Mouse (Mus musculus): ENCODE measurements around the gene Rab24.

Rab24 gene

DNA sequence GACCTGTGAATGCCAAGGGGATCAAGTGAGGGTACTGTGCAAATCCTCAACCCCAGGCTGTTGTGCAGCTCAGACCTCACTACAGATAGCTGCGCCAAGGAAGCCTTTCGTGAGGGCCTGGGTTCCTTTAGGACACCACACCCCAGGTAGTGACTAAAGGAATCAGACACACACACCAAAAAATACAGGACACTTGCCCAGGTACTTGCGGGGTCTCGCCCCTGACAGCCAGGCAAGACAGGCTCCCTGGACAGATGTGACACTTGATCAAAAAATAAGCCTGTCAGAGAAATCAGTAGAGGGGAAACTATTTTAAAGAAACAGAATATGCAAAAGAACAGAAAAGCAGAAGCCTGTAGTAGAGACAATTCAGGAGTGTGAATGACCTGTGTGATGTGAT is 6.9 kb upstream of the Rab24 start:
- no peak for DNase-seq

DNA sequence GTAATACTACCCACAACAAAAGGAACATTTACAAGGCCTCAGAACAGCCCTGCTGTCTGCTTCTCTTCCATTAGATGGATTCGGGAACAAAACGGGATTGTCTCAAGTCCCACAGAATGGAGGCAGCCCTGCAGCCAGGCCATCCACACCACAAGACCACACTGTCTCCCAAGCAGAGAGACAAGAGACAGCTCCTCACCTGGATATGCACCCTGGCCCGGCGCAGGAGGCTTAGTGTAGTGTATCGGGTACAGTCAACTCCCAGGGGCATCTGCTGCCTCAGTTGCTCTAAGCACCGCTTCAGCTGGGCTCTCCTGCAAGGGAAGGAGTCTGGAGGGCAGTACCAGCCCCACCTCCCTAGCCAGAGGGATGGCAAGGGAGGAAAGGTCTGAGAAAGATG is 6.4 kb upstream of the Rab24 start:
- DNase-seq, result no peak

DNA sequence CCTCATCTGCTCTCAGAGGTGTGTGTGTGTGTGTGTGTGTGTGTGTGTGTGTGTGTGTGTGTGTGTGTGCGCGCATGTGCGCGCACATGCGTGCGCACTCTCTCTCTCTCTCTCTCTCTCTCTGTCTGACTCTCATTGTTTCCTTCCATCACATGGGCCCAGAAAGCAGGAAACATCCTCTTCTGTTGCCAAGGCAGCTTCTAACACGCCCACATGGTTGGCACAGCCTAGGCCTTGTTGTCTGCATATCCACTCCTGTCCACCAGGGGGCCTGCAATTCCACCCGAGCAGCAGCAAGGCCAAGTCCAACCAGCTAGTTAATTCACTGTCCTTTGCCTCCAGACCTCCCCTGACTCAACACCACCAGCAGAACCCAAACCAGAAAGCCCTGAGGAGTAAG is 5.9 kb upstream of the Rab24 start:
- peak; percentile 83 to 91 for DNase-seq

DNA sequence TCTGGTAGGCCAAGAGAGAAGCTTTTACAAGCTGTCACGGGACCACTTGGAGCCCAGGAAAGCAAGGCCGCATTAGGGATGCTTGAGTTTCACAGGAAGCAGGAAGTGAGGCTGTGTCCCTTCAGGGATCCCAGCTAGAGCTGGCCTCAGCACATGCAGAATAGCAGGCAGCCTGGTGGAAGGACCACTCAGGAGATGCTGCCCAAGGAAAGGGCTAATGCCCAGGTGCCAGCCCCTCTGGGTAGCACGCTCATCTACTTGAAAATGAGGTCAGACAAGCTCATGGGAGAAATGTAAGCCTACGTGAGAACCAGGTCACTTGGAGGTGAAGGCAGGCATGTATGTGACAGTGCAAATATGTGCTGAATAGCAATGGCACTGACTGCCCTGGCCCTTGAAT is 5.4 kb upstream of the Rab24 start:
- DNase-seq, result no peak

DNA sequence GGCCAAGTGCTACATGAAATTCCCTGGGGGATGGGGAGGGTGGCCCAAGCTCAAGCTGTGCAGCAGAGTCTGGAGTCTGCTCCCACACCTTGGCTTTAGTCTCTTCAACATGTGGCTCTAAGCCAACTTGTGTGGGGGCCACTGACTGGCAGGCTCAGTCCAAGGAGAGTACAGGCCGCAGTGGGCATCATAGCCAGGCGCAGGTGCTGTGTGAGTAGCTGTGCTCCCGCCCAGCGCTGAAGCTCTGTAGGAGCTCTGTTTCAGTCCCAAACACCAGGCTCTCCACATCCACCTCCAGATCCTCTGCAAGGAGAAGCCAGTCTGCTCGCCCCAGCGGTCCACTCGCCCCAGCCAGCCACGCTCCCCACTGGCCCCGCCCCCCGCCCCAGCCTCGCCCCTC is 3.9 kb upstream of the Rab24 start:
- no peak for DNase-seq

DNA sequence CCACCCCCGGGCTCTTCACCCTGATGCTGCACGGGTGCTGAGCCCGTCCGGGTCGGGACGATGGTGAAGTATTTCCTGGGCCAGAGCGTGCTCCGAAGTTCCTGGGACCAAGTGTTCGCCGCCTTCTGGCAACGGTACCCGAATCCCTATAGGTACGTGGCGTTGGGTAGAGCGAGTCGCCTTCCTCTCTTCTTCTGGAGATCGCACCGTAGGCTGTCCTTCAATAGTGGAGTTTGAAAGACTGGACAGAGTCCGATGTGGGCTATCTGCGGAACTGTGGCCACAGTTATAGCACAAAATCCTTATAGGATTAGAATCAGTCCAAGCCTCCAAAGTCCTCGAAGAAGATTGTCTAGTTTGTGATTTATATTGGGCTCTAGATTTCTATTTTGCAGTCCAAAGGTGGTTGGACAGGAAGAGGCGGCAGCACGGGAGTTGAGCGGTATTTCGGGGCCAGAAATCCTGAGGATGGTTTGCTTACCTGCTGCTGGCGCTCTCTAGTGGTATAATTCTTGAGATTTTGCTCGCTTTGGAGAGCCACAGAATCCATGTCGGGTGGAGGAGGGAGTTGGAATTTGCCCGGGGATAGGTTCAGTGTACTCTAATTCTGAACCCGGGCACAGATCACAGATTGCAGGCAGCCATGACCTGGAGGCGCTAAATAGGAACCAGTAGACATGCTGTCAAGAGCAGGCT is 532 bp upstream of the Rab24 start:
- peak; percentile 83 to 88 for DNase-seq

DNA sequence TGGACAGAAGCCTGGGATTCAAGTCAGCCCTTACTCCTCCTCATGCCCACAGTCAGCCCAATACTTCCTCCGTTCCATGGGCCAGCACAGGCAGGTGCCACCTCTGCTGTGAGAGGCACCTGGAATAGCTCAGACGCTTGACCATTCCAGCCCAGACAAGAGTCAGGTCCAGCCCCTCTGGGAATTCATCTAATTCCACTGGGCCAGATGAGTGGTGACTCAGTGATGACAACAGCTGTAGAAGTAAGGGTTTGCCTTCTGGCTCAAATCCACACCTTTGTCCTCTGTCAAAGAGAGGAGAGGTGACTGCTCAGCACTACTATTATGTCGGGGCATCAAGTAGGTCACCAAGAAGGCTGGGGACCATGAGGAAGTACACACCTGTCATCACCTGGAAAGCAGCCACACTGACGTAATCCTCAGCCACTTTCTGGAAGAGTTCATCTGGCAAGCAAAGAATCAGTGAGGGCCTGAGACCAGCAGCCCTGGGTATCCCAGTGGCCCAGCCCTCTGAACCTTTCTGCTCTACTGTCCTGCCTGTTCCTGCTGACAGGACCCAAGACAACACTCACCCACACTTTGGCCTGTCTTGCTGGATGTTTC is 1.7 kb downstream of the Rab24 start, which contains the start of gene Prelid1:
Gene Prelid1, plus strand, starts transcription at position 570 of the 603 bp plus-strand sequence.
- peak in 1 of 2 experiments; percentile 27 for DNase-seq

DNA sequence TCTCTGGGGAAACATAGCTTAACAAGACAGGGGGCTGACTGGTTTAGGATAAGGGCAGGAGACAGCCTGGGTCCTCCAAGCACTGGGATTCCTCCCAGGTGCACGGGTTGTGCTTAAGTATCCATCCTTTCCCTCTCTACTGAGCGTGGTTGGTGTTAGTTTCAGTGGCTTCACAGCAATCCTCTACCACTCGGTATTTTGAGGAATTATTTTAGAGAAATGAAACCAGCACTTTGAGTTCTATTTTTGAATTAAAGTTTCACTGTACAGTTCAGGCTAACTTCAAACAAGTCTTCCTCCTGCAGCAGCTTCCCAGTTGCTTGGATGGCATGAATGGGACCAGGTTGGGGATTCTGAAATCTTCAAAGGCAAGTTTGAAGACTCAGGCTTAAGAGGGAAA is 3.4 kb downstream of the Rab24 start:
- no peak for DNase-seq

DNA sequence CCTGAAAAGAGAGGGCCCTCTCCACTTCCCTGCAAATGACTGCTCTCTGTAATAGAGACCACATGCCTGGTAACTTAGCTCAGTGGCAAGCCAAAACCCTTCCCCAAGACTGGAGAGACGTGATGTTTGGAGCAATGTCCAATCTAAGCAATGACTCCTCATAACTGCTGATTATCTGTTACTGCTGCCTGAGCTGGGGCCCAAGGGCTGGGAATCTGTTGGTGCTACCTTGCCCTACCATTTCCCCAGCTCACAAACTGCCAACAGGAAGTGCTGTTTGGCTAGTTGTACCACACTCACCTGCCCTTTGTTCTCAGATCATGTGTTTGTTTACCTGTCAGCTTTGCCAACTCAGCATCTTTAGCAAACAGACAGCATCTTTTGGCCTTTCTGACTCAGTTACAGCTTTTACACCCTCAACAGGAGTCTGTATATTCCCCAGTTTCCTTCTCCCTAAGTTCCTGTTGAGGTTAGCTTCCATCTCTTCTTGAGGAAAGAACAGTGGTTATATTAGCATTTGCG is 6.8 kb downstream of the Rab24 start:
- DNase-seq, result no peak

DNA sequence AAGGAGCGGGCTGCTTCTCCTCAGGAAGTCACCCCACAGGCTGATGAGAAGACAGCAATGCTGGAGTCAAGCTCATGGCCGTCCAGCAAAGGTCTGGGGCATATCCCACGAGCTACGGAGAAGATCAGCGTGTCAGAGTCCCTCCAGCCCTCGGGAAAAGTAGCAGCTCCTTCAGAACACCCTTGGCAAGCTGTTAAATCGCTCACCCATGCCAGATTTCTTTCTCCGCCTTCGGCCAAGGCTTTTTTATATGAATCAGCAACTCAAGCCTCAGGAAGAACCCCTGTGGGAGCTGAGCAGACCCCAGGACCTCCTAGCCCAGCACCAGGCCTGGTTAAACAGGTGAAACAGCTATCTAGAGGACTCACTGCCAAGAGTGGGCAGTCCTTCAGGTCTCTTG is 8.7 kb downstream of the Rab24 start:
- DNase-seq, result no peak

DNA sequence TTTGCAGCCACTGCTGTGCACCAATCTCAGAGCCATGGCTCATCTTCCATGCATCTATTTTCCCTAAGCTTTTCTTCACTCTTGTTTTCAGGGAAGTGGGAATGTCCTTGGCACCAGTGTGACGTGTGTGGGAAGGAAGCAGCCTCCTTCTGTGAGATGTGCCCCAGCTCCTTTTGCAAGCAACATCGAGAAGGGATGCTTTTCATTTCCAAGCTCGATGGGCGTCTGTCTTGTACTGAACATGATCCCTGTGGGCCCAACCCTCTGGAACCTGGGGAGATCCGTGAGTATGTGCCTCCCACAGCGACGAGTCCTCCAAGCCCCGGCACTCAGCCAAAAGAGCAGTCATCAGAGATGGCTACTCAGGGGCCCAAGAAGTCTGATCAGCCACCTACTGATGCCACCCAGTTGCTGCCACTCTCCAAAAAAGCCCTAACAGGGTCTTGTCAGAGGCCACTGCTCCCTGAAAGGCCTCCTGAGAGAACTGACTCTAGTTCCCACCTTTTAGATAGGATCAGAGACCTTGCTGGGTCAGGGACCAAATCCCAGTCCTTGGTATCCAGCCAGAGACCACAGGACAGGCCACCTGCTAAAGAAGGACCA is 9.6 kb downstream of the Rab24 start:
- DNase-seq, result no peak

DNA sequence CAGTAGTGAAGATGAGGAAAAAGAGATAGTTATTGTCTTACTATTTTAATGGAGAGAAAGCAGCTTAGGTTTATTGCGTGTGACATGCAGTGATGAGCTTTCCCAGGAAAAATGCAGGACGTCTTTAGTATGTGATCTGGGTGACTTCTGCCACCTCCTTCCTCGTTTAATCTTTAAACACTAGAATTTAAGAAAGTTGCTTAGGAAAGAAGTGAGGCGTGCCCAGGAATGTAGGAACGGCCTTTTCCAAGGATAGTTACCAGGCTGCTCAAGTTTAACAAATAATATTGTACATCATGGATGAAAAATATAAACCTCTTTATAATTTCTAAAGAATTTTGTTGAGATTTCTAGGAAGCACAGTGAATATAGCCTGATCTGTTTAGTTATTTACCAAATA is 20.8 kb downstream of the Rab24 start:
- no peak for DNase-seq

DNA sequence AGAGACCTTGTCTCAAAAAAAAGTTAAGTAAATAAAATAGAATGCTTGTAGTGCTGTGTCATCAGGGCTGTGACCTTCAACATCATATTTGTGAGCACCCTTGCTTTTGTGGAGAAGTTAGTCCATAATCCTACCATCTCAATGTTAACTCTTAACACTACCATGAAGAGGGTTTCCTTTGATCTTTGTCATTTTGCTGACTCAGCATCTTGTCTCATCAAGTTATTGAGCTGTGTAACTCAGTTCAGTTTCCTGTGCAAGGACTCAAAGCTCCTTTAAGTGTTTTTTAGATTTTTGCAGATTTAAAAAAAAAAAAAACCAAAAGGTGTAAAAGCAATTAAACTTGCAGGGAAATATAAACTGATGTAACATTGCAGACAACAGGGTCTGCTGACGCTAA is 25.0 kb downstream of the Rab24 start:
- no peak for DNase-seq

DNA sequence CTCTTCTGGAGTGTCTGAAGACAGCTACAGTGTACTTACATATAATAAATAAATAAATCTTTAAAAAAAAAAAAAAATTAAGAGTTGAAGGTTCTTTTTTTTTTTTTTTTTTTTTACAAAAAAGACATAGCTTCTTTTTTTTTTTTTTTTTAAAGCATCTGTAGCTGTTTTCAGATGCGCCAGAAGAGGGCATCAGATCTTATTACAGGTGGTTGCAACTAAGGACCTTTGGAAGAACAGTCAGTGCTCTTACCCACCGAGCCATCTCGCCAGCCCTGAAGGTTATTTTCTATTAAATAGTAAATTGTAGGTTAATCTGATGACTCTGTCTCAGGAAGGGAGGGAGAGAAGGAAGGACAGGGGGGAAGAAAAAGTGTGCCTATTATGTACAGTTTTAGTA is 32.9 kb downstream of the Rab24 start:
- no peak for DNase-seq

DNA sequence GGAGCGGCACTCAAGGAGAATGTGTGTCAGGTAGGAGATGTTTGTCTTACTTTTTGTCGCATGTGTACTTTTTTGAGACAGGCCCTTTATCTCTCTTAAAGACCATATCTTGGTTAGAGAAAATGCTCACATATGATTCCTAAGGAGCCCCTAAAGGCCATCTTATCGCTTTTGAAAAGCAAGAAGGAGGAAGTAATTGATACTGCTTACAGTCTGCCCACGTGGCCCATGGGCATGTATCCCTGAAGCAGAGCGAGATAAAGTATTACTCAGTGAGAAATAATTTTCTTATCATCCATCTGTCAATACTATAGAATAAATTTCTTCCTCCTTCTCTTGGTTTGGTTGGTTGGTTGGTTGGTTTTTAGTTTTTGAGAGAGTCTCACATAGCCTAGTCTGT is 44.1 kb downstream of the Rab24 start:
- no peak for DNase-seq

DNA sequence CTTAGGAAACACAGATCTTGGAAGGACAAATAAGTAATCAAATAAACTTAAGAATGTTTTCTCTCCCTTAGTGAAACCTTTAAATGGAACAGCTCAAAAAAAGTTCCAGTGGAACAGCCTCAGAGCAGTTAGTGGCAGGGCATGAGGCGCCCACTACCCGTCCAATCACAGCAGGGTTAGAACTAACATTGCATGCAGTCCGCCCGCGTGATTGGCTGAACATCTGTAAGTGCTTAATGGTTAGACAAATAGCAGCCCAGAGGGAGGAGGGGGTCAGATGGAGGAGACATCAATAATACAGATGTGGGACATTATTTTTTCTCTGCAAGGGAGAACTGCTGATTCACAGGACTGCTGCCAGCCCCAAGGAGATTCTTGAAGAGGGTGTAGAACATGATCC is 44.5 kb downstream of the Rab24 start:
- DNase-seq, result no peak
